Comparison of ENCODE assay signal across 11 mouse cellular contexts in genomic region chr2:32494522-32494921, GRCm38 (mm10). TPM values are rescaled to one million over a fixed set of nuclear protein-coding genes. Genes with fewer than 3 reads are reported as not detected.
DNase-seq lines count a peak whose midpoint lies in the region; ATAC-seq and TF ChIP-seq lines count a peak whose summit lies in the region.
"Had no signal": no experiment of that assay in that cellular context is flagged by ENCODE, and none has a peak within 500 bp of the region (broad histone marks: within the 10 kb centered on the region; RNA-seq: fewer than 3 reads in every experiment).

No protein-coding gene starts in this region.

- H3K9ac ChIP-seq in kidney, postnatal 0 days (ENCODE audit: low read depth, low read length): no peak overlapping the region
- H3K9ac ChIP-seq in liver, embryonic 12.5 days: no peak overlapping the region

- H3K36me3 ChIP-seq in kidney, postnatal 0 days (ENCODE audit: insufficient read depth, low read length): no peaks in the 10 kb centered on the region
- no peaks in the 10 kb centered on the region for H3K36me3 ChIP-seq in liver, embryonic 12.5 days

- no peaks in the 10 kb centered on the region for H3K27me3 ChIP-seq in kidney, postnatal 0 days (ENCODE audit: insufficient read depth, low read length)
- no peaks in the 10 kb centered on the region for H3K27me3 ChIP-seq in liver, embryonic 12.5 days (replicated peaks)

- WGBS in kidney, postnatal 0 days: 81% methylated on average over 2 of the region's 2 CpGs
- WGBS in liver, embryonic 12.5 days (ENCODE audit: insufficient replicate concordance): 17% methylated on average over 2 of the region's 2 CpGs

- peak; percentile 43 for DNase-seq in CD4-positive, CD25-positive, alpha-beta regulatory T cell, adult 2 months (ENCODE audit: low read depth, low spot score)
- DNase-seq in kidney, postnatal 0 days (ENCODE audit: low spot score): no peak
- DNase-seq in kidney, postnatal 14 days: no peak
- peak; percentile 54 for DNase-seq in CD4-positive helper T cell, adult 2 months (ENCODE audit: low read depth, low spot score)
- no peak for DNase-seq in adrenal gland, adult (ENCODE audit: inconsistent age in 2 of 2, low spot score in 1 of 2)
- no peak for DNase-seq in right cerebral cortex, postnatal 14 days
- DNase-seq: cerebellum, adult 18-20 months; right cerebral cortex, postnatal 4 days had no signal

- no peaks in the 10 kb centered on the region for H3K9me3 ChIP-seq in kidney, postnatal 0 days (replicated peaks; ENCODE audit: low read length)
- 0 out of 2 replicates have a peak, but pooled peaks cover 4% of the 10 kb centered on the region for H3K9me3 ChIP-seq in liver, embryonic 12.5 days (replicated peaks)

- TF ChIP-seq CTCF in kidney, postnatal 0 days (IDR thresholded peaks at IDR 0.05; ENCODE audit: low read depth): no peak

- H3K4me1 ChIP-seq in kidney, postnatal 0 days (replicated peaks; ENCODE audit: insufficient read depth, low read length): no peaks in the 10 kb centered on the region
- peaks cover 37% of the 10 kb centered on the region for H3K4me1 ChIP-seq in liver, embryonic 12.5 days

- 0 out of 2 replicates have a peak overlapping the region, but pooled peaks have one; percentile 2 for H3K27ac ChIP-seq in kidney, postnatal 0 days
- H3K27ac ChIP-seq in liver, embryonic 12.5 days: peak overlapping the region; percentile 59

- no peak overlapping the region for H3K4me3 ChIP-seq in kidney, postnatal 0 days (replicated peaks; ENCODE audit: low read depth, low read length)
- no peak overlapping the region for H3K4me3 ChIP-seq in liver, embryonic 12.5 days

- no peak for ATAC-seq in CD4-positive, CD25-positive, alpha-beta regulatory T cell, adult 4 months
- ATAC-seq in kidney, postnatal 0 days (replicated peaks; ENCODE audit: low FRiP score, low read depth): no peak
- ATAC-seq in liver, embryonic 12.5 days: no peak
- ATAC-seq: midbrain, embryonic 16.5 days had no signal

- H3K4me2 ChIP-seq in kidney, postnatal 0 days (ENCODE audit: low read length): no peak overlapping the region
- H3K4me2 ChIP-seq in liver, embryonic 12.5 days: peak overlapping the region; percentile 78

RNA-seq across cellular contexts. Expression of gene Fam102a, which starts 40.6 kb away (rescaled TPM):
- 10 to 100 TPM; 50.6 to 55.5 TPM for polyA plus RNA-seq in CD4-positive, CD25-positive, alpha-beta regulatory T cell, adult 4 months (2017; shearing (Covaris generic))
- 13.9 and 16.9 TPM in 2 replicates for polyA plus RNA-seq in kidney, postnatal 0 days (2015; fragmentation: Nextera tagmentation; extraction: Ambion mirVana)
- polyA plus RNA-seq in liver, embryonic 12.5 days (2016; fragmentation: Nextera tagmentation; extraction: Ambion mirVana): 2.4 and 2.5 TPM in 2 replicates

RNA-seq across cellular contexts. Expression of gene Slc25a25, which starts 43.3 kb away (rescaled TPM):
- polyA plus RNA-seq in CD4-positive, CD25-positive, alpha-beta regulatory T cell, adult 4 months (2017; shearing (Covaris generic)): 1 to 10 TPM; 4.7 to 6.7 TPM
- 15.0 and 16.9 TPM in 2 replicates for polyA plus RNA-seq in kidney, postnatal 0 days (2015; fragmentation: Nextera tagmentation; extraction: Ambion mirVana)
- polyA plus RNA-seq in liver, embryonic 12.5 days (2016; fragmentation: Nextera tagmentation; extraction: Ambion mirVana): 11.4 and 11.9 TPM in 2 replicates

RNA-seq across cellular contexts. Expression of gene Naif1, which starts 44.3 kb away (rescaled TPM):
- polyA plus RNA-seq in CD4-positive, CD25-positive, alpha-beta regulatory T cell, adult 4 months (2017; shearing (Covaris generic)): 1 to 10 TPM; 5.5 to 7.1 TPM
- polyA plus RNA-seq in kidney, postnatal 0 days (2015; fragmentation: Nextera tagmentation; extraction: Ambion mirVana): 4.7 TPM in 2 replicates
- polyA plus RNA-seq in liver, embryonic 12.5 days (2016; fragmentation: Nextera tagmentation; extraction: Ambion mirVana): 2.9 and 3.2 TPM in 2 replicates

Comparison
In these comparisons a context has a peak if more than half of its experiments do, and no peak if none do; other contexts are left out.
1. DNase-seq: peak in CD4-positive, CD25-positive, alpha-beta regulatory T cell, adult 2 months (single experiment) and CD4-positive helper T cell, adult 2 months (single experiment); none in kidney, postnatal 0 days (single experiment), kidney, postnatal 14 days (single experiment), adrenal gland, adult (0 of 2) and right cerebral cortex, postnatal 14 days (single experiment).